Mouse (Mus musculus): Measurements from ENCODE around the gene Fosb. TPM values are rescaled to one million over a fixed set of nuclear protein-coding genes. Genes with fewer than 3 reads are reported as not detected.
A peak's percentile ranks its signal among the peaks of the same experiment; 100 is the strongest.

The Fosb gene
- 1 to 10 TPM in 1 of 2 experiments, under 1 TPM in 1; 0.62 to 1.0 TPM for total RNA-seq (2021)
- long read RNA-seq, experiment 1 = 0 reads
- long read RNA-seq, experiment 2 = 0 reads

GRCm38 (mm10) chr7:19309884-19310641 is at the start of gene Fosb:
Fosb (minus strand) TSS chr7:19310051.
- peak; percentile 96 for DNase-seq

- peak; percentile 90 to 92 for DNase-seq
Measured at GRCm38 (mm10) chr7:19359299-19359891, 49.5 kb upstream of the Fosb start, which contains the start of the genes Cd3eap and Ppp1r13l. Cd3eap (minus strand) TSS chr7:19359483. Ppp1r13l (plus strand) TSS chr7:19359749.

DNA sequence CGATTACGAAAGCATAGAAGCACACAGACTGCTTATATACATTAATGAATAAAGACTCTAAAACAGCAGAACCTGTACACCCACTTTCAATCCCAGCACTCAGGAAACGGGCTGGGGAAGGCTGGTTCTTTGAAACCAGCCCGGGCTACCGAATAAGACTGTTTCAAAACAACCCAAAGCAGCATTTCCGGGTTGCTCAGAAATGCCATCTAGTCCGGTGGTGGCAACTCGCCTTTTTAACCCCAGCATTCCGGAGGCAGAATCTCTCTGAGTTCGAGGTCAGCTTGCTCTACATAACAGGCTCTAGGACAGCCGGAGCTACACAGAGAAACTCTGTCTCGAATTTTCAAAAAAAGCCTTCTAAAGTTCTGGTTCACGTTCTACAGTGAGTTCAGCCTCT is 48.8 kb upstream of the Fosb start:
- no peak for DNase-seq

- no peak for DNase-seq
Measured at GRCm38 (mm10) chr7:19357381-19358375, 47.8 kb upstream of the Fosb start.

- DNase-seq = no peak
Measured at GRCm38 (mm10) chr7:19356311-19356710, 46.5 kb upstream of the Fosb start.

DNA sequence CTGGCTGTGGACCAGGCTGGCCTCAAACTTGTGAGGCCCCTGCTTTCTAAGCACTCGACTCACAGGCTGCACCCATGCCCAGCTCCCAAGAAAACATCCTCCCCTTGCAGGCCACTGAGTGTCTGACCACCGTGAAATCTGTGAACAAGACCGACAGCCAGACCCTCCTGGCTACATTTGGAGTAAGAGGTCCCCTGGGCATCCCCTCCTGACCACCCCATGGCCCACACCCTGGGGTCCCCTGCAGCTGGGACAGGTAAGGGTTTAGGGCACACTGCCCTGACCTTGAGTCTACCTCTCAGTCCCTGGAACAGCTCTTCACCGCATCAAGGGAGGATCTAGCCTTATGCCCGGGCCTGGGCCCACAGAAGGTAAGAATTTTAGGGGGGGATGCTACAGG is 45.1 kb upstream of the Fosb start:
- no peak for DNase-seq

DNA sequence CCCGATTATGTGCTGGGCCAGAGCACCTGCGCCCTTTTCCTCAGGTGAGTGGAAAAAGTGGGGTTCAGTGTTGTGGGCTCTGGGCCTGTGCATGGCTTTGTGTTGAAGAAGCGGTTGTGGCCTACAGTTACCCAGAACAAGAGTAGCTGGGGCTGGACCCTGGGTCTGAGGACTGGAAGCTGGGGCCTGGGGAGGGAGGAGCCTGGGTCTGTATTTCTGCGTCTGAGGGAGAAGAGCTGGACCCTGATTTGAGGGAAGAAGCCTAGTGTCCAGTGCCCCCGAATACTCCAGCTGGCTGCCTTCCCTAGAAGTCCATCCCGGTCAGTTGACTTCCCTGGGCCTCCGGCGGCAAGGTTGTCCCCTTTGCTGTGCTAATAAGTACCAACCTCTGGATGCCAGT is 40.4 kb upstream of the Fosb start:
- DNase-seq = no peak

- peak in 1 of 2 experiments; percentile 75 for DNase-seq
Measured at GRCm38 (mm10) chr7:19349188-19349915, 39.5 kb upstream of the Fosb start.

DNA sequence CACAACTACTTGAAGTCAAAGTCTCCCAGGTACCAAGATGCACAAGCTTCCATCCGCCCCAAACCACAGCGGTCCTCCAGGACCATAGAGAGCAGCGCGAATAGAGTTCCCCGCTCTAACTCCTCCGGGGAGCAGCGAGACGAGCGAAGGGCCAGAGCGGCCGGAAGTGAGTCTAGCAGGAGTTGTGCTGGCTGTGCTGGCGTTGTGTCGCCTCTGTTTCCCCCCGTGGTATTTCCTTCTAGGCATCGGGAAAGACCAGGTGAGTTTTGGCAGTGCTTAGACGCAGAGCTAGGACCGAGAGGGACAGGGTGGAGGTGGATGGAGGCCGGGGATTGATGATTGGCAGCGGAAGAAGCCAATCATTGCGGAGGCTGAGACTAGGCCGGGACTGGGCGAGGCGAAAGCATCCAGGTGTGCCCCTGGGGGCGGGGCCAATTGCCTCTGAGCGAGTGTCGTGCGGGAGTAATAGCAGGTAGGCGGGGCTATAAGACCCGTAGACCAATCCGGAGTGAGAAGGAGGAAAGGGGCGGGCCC is 35.2 kb upstream of the Fosb start:
- peak; percentile 95 to 96 for DNase-seq

DNA sequence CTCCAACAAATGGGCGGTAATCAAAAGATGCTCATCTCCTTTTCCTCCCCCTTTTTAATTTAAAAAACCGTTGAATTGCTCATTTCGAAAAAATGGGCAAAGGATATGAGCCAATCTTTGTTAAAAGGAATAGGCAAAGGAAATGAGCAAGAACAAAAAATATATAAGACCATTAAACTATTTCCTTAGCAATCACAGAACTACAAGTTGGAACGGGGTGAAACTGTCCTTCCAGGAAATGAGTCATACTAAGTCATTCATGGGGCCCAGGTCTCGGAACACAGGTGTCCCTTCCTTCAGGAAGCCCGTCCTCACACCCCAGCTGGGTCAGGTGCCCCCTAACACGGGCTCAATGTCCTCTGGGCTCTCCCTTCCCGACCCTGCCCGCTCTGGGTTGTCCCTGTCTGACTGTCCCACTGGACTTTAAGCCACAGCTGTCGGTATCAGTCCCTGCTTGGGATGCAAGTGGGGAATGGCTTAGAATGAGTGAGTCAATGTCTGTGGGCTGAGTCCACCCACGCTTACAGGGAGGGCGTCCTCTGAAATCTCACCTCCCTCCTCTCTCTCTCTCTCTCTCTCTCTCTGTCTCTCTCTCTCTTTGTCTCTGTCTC is 34.5 kb upstream of the Fosb start, which contains the start of gene Ercc1:
Ercc1 (plus strand) TSS at position 542 of the 611 bp plus-strand sequence.
- DNase-seq = peak; percentile 48 to 57

- peak; percentile 80 to 91 for DNase-seq
Measured at GRCm38 (mm10) chr7:19343210-19343808, 33.5 kb upstream of the Fosb start.

- DNase-seq = peak; percentile 88 to 97
Measured at GRCm38 (mm10) chr7:19342481-19343027, 32.7 kb upstream of the Fosb start.

DNA sequence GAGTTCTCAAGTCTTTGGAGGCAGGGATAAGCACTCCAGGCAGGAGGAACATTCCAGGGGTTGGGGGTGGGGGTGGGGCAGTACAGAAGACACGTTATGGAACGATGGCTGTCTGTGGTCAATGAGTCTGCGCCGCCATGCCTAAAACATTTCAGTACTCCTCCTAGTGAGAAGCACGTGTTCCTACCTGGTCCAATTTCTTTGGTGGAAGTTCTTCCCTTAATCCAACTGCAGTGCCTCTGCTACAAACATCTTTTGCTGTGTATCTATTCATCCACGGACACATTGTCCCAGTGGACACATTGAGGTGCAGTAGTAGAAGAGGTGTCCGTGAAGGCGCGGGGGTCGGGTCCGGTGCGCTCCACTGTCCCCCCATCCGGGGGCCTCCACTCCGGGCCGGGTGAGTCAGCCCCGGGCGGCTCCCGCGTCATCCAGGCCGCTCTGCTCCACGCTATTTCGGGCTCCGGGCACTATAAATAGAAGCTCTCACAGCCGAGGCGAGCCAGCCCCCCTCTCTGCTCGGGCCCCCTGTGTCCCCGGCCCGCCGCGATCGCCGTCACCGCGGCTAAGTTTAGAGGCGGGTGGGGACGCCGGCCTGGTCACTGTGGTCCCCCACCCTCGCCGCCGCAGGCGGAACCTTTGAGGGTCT is 32.0 kb upstream of the Fosb start:
- DNase-seq = peak; percentile 73 to 77

- DNase-seq = no peak
Measured at GRCm38 (mm10) chr7:19341250-19341649, 31.4 kb upstream of the Fosb start.

- no peak for DNase-seq
Measured at GRCm38 (mm10) chr7:19338596-19338995, 28.7 kb upstream of the Fosb start.

GRCm38 (mm10) chr7:19338060-19338459 is 28.2 kb upstream of the Fosb start:
- DNase-seq = no peak

GRCm38 (mm10) chr7:19337122-19337521 is 27.3 kb upstream of the Fosb start:
- DNase-seq = peak in 1 of 2 experiments; percentile 39

DNA sequence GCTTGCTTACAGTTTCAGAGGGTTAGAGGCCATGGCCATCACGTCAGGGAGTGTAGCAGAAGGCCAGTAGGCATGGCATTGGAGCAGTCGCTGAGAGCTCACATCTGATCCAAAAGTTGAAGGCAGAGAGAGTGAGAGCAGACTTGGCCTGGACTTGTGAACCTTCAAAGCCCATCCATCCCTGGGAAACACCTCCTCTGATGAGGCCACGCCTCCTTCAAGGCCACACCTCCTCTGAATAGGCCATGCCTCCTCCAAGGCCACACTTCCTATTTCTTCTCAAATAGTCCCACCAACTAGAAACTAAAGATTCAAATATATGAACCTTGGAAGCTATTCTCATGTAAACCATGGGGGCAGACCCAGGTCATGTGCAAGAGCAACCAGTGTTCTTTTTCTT is 25.7 kb upstream of the Fosb start:
- DNase-seq = no peak

GRCm38 (mm10) chr7:19332709-19333352 is 23.0 kb upstream of the Fosb start:
- peak; percentile 86 to 91 for DNase-seq

All from heart, adult 18-20 months (tissue).